Mouse (Mus musculus) lung, embryonic 15.5 days (tissue): ENCODE measurements around the gene Arhgap24. TPM values are rescaled to one million over a fixed set of nuclear protein-coding genes. Genes with fewer than 3 reads are reported as not detected.

Experiments used
- ATAC-seq: fragments of 200-750 bp; cut with Nextera tagmentation; 2 replicates; pipeline ENCODE4 v1.8.0; 2017; ENCODE audit warnings: moderate number of reproducible peaks, borderline replicate concordance; ENCODE audit not compliant: low FRiP score, low TSS enrichment; ENCODE audit errors: extremely low read depth
- H3K27ac ChIP-seq: fragments of 300-500 bp; sonication (generic); 2 replicates; pipeline ENCODE4 v1.5.1; 2015; ENCODE audit warnings: moderate library complexity, mild to moderate bottlenecking, inconsistent platforms
- H3K27me3 ChIP-seq: fragments of 300-500 bp; sonication (generic); 2 replicates; pipeline ENCODE4 v1.6.1; 2015; ENCODE audit warnings: inconsistent platforms
- H3K36me3 ChIP-seq: fragments of 300-500 bp; sonication (generic); 2 replicates; pipeline ENCODE4 v1.6.1; 2015; ENCODE audit warnings: inconsistent platforms
- H3K4me1 ChIP-seq: fragments of 300-500 bp; sonication (generic); 2 replicates; pipeline ENCODE4 v1.6.1; 2015; ENCODE audit warnings: inconsistent platforms
- H3K4me2 ChIP-seq: fragments of 300-500 bp; sonication (generic); 2 replicates; pipeline ENCODE4 v1.6.1; 2015; ENCODE audit warnings: inconsistent platforms, mild to moderate bottlenecking, moderate library complexity
- H3K4me3 ChIP-seq: fragments of 300-500 bp; sonication (generic); 2 replicates; pipeline ENCODE4 v1.5.1; 2015; ENCODE audit warnings: mild to moderate bottlenecking, inconsistent platforms
- H3K9ac ChIP-seq: fragments of 300-500 bp; sonication (generic); 2 replicates; pipeline ENCODE4 v1.6.1; 2015; ENCODE audit warnings: inconsistent platforms
- H3K9me3 ChIP-seq: fragments of 300-500 bp; sonication (generic); 2 replicates; pipeline ENCODE4 v1.6.1; 2016; ENCODE audit warnings: inconsistent platforms
- WGBS: fragments of 180-500 bp; shearing (Covaris S2); methylation state at CpG from one replicate; pipeline ENCODE4 v1.1.7; 2015; 5-methylcytosine and 5-hydroxymethylcytosine counted together
- polyA plus RNA-seq: library from polyadenylated mRNA; unstranded; fragments of >200 nt; fragmentation: Nextera tagmentation; extraction: Ambion mirVana; gene quantifications from 2 replicates; pipeline ENCODE4 v1.2.1, GENCODE M21; 2015

Gene Arhgap24
- polyA plus RNA-seq, 1 experiment from 2014 or later = 35.3 TPM

- H3K27ac ChIP-seq = no peak overlapping the region
- no peak overlapping the region for H3K4me2 ChIP-seq
- no peaks in the 10 kb centered on the region for H3K27me3 ChIP-seq
- ATAC-seq = no peak
- no peaks in the 10 kb centered on the region for H3K36me3 ChIP-seq
- H3K9me3 ChIP-seq = no peaks in the 10 kb centered on the region
- no peak overlapping the region for H3K9ac ChIP-seq
- no peaks in the 10 kb centered on the region for H3K4me1 ChIP-seq
- H3K4me3 ChIP-seq = no peak overlapping the region
- WGBS = 62% methylated on average over 4 of the region's 4 CpGs
Measured at GRCm38 (mm10) chr5:102643820-102644219, 162.6 kb downstream of the Arhgap24 start.

GRCm38 (mm10) chr5:102659061-102659460, 177.9 kb downstream of the Arhgap24 start:
- no peaks in the 10 kb centered on the region for H3K9me3 ChIP-seq
- no peak overlapping the region for H3K27ac ChIP-seq
- H3K4me2 ChIP-seq = no peak overlapping the region
- no peak overlapping the region for H3K4me3 ChIP-seq
- H3K27me3 ChIP-seq = no peaks in the 10 kb centered on the region
- H3K9ac ChIP-seq = no peak overlapping the region
- no peak for ATAC-seq
- 0 out of 2 replicates have a peak, but pooled peaks cover 4% of the 10 kb centered on the region for H3K4me1 ChIP-seq
- H3K36me3 ChIP-seq = no peaks in the 10 kb centered on the region

- Histone ChIP-seq H3K4me3 (no peak overlapping the region), H3K27ac (no peak overlapping the region), H3K4me2 (no peak overlapping the region), H3K9me3 (no peaks in the 10 kb centered on the region), H3K27me3 (no peaks in the 10 kb centered on the region), H3K36me3 (no peaks in the 10 kb centered on the region), H3K9ac (no peak overlapping the region), H3K4me1 (peaks cover 16% of the 10 kb centered on the region; the same call in 1 of the 2 replicates)
- no peak for ATAC-seq
- WGBS = 57% methylated on average over 13 of the region's 13 CpGs
Measured at GRCm38 (mm10) chr5:102664988-102665726, 184.0 kb downstream of the Arhgap24 start.

- WGBS = 71% methylated on average over 3 of the region's 3 CpGs
- peaks cover 21% of the 10 kb centered on the region for H3K4me1 ChIP-seq
- H3K9ac ChIP-seq = no peak overlapping the region
- peak overlapping the region; percentile 29 for H3K27ac ChIP-seq
- H3K36me3 ChIP-seq = no peaks in the 10 kb centered on the region
- no peak overlapping the region for H3K4me3 ChIP-seq
- H3K4me2 ChIP-seq = no peak overlapping the region
- H3K27me3 ChIP-seq = no peaks in the 10 kb centered on the region
- no peaks in the 10 kb centered on the region for H3K9me3 ChIP-seq
- ATAC-seq = no peak
Measured at GRCm38 (mm10) chr5:102666886-102667285, 185.7 kb downstream of the Arhgap24 start.

GRCm38 (mm10) chr5:102667754-102668575, 186.8 kb downstream of the Arhgap24 start:
- H3K4me2 ChIP-seq = no peak overlapping the region
- WGBS = 83% methylated on average over 9 of the region's 9 CpGs
- no peak overlapping the region for H3K9ac ChIP-seq
- no peaks in the 10 kb centered on the region for H3K9me3 ChIP-seq
- no peaks in the 10 kb centered on the region for H3K27me3 ChIP-seq
- H3K4me1 ChIP-seq = peaks cover 27% of the 10 kb centered on the region
- H3K27ac ChIP-seq = no peak overlapping the region
- no peak for ATAC-seq
- H3K4me3 ChIP-seq = no peak overlapping the region
- H3K36me3 ChIP-seq = no peaks in the 10 kb centered on the region

- ATAC-seq = no peak
- Histone ChIP-seq H3K9ac (no peak overlapping the region), H3K27me3 (no peaks in the 10 kb centered on the region), H3K9me3 (no peaks in the 10 kb centered on the region), H3K4me3 (no peak overlapping the region), H3K4me2 (no peak overlapping the region), H3K36me3 (no peaks in the 10 kb centered on the region), H3K4me1 (peaks cover 27% of the 10 kb centered on the region), H3K27ac (peak overlapping the region; percentile 74)
- WGBS = 41% methylated on average over 4 of the region's 4 CpGs
Measured at GRCm38 (mm10) chr5:102670206-102670605, 189.0 kb downstream of the Arhgap24 start.

- WGBS = 26% methylated on average over 5 of the region's 5 CpGs
- no peaks in the 10 kb centered on the region for H3K9me3 ChIP-seq
- no peaks in the 10 kb centered on the region for H3K36me3 ChIP-seq
- H3K4me2 ChIP-seq = no peak overlapping the region
- no peaks in the 10 kb centered on the region for H3K27me3 ChIP-seq
- ATAC-seq = peak; percentile 86; the same call in 1 of the 2 replicates
- H3K4me3 ChIP-seq = no peak overlapping the region
- no peak overlapping the region for H3K9ac ChIP-seq
- peaks cover 27% of the 10 kb centered on the region for H3K4me1 ChIP-seq
- H3K27ac ChIP-seq = peak overlapping the region; percentile 74
Measured at GRCm38 (mm10) chr5:102670731-102671345, 189.6 kb downstream of the Arhgap24 start.

- 64% methylated on average over 2 of the region's 2 CpGs for WGBS
- ATAC-seq = no peak
- H3K9ac ChIP-seq = no peak overlapping the region
- H3K4me2 ChIP-seq = no peak overlapping the region
- H3K36me3 ChIP-seq = no peaks in the 10 kb centered on the region
- no peaks in the 10 kb centered on the region for H3K9me3 ChIP-seq
- H3K27ac ChIP-seq = no peak overlapping the region
- no peak overlapping the region for H3K4me3 ChIP-seq
- no peaks in the 10 kb centered on the region for H3K27me3 ChIP-seq
- peaks cover 9% of the 10 kb centered on the region for H3K4me1 ChIP-seq
Measured at GRCm38 (mm10) chr5:102675326-102675725, 194.1 kb downstream of the Arhgap24 start.

- H3K4me1 ChIP-seq = peaks cover 2% of the 10 kb centered on the region
- no peaks in the 10 kb centered on the region for H3K36me3 ChIP-seq
- no peaks in the 10 kb centered on the region for H3K9me3 ChIP-seq
- no peak overlapping the region for H3K4me3 ChIP-seq
- no peak; the same call in 1 of the 2 replicates for ATAC-seq
- H3K27me3 ChIP-seq = no peaks in the 10 kb centered on the region
- H3K27ac ChIP-seq = no peak overlapping the region
- H3K4me2 ChIP-seq = no peak overlapping the region
- H3K9ac ChIP-seq = no peak overlapping the region
- WGBS = 22% methylated on average over 2 of the region's 2 CpGs
Measured at GRCm38 (mm10) chr5:102677176-102677575, 196.0 kb downstream of the Arhgap24 start.

GRCm38 (mm10) chr5:102687673-102688072, 206.5 kb downstream of the Arhgap24 start:
- Histone ChIP-seq H3K9ac (no peak overlapping the region), H3K4me1 (peaks cover 4% of the 10 kb centered on the region; the same call in 1 of the 2 replicates), H3K9me3 (no peaks in the 10 kb centered on the region), H3K4me3 (no peak overlapping the region), H3K27me3 (no peaks in the 10 kb centered on the region), H3K27ac (no peak overlapping the region), H3K36me3 (no peaks in the 10 kb centered on the region), H3K4me2 (no peak overlapping the region)
- 68% methylated on average over 5 of the region's 5 CpGs for WGBS
- no peak for ATAC-seq

GRCm38 (mm10) chr5:102692487-102692886, 211.3 kb downstream of the Arhgap24 start:
- Histone ChIP-seq H3K27me3 (no peaks in the 10 kb centered on the region), H3K4me1 (peaks cover 4% of the 10 kb centered on the region; the same call in 1 of the 2 replicates), H3K27ac (no peak overlapping the region), H3K9me3 (no peaks in the 10 kb centered on the region), H3K4me3 (no peak overlapping the region), H3K4me2 (no peak overlapping the region), H3K36me3 (no peaks in the 10 kb centered on the region), H3K9ac (no peak overlapping the region)
- ATAC-seq = no peak
- 8% methylated on average over 4 of the region's 4 CpGs for WGBS

- H3K9ac ChIP-seq = no peak overlapping the region
- peaks cover 4% of the 10 kb centered on the region; the same call in 1 of the 2 replicates for H3K4me1 ChIP-seq
- 48% methylated on average over 2 of the region's 2 CpGs for WGBS
- H3K4me2 ChIP-seq = no peak overlapping the region
- H3K27me3 ChIP-seq = no peaks in the 10 kb centered on the region
- H3K9me3 ChIP-seq = no peaks in the 10 kb centered on the region
- no peak overlapping the region for H3K4me3 ChIP-seq
- H3K36me3 ChIP-seq = no peaks in the 10 kb centered on the region
- no peak overlapping the region for H3K27ac ChIP-seq
- no peak for ATAC-seq
Measured at GRCm38 (mm10) chr5:102693192-102693591, 212.0 kb downstream of the Arhgap24 start.
